10 mouse cellular contexts compared by ENCODE assay signal in the genomic region with DNA sequence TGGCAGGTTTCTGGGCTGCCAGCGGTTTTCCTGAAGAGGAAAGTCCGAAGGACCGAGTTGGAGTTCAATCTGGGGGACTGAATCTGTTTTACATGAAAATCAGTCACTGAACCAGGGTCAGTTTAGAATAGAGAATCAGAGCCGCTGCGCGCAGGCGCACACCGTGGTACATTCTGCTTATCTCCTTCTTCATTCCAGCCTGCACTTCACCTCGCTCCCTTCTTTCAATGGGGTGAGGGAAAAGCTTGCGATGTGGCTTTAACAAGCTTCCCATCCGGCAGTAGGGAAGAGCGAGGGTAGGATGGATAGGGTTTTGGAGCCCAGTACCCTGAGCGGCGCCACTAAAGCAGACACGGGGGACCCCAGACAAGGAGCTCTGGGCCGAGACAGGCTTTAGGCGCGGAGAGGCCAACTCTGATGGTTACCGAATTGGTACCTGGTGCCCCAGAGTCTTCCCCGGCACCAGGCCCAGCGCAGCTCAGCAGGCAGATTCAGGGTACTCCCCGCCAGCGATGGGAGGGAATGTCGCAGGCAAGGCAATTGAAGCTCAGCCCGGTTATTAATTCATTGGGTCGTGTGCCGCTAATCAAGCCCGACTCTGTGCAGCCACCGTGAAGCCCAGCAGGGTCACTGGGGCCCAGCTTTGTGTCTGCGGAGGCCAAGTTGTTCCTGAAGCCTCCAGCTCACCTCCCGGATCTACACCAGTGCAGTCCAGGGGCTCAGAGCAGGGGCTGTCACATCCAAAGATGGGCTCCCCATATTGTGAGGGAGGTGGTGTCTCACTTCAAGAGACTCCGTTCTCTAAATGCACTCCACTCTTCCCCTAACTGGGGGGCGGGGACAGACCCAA. TPM values are rescaled to one million over a fixed set of nuclear protein-coding genes. Genes with fewer than 3 reads are reported as not detected.
DNase-seq lines count a peak whose midpoint lies in the region; ATAC-seq and TF ChIP-seq lines count a peak whose summit lies in the region.
"Had no signal": no experiment of that assay in that cellular context is flagged by ENCODE, and none has a peak within 500 bp of the region (broad histone marks: within the 10 kb centered on the region; RNA-seq: fewer than 3 reads in every experiment).

No protein-coding gene starts in this region.

- no peak for ATAC-seq in intestine, embryonic 15.5 days

- H3K27me3 ChIP-seq in E14TG2a.4 (ENCODE audit: insufficient read depth, low read length), result peaks cover 100% of the 10 kb centered on the region
- H3K27me3 ChIP-seq in intestine, embryonic 15.5 days (replicated peaks), result peaks cover 97% of the 10 kb centered on the region

- intact Hi-C loops in left cerebral cortex, postnatal 25 days (cut with DNase I), result loop anchor here (10.0 kb wide), 1 partner anchor 392 kb away; no protein-coding TSS in a partner anchor

- peak overlapping the region; percentile 59 for H3K9ac ChIP-seq in intestine, embryonic 15.5 days

- no peak for TF ChIP-seq CTCF in E14TG2a.4 (conservative IDR thresholded peaks at IDR 0.05; ENCODE audit: low read length)
- TF ChIP-seq CTCF in brain, embryonic 14.5 days (IDR thresholded peaks at IDR 0.05; ENCODE audit: borderline replicate concordance, extremely low read depth, insufficient read depth, insufficient read length), result no peak

- H3K4me3 ChIP-seq in E14TG2a.4 (replicated peaks; ENCODE audit: low read length), result peak overlapping the region; percentile 80
- peak overlapping the region; percentile 52 for H3K4me3 ChIP-seq in intestine, embryonic 15.5 days (replicated peaks)

- H3K36me3 ChIP-seq in E14TG2a.4 (ENCODE audit: insufficient read depth, low read length), result no peaks in the 10 kb centered on the region
- H3K36me3 ChIP-seq in intestine, embryonic 15.5 days, result no peaks in the 10 kb centered on the region

- H3K4me2 ChIP-seq in intestine, embryonic 15.5 days (replicated peaks), result peak overlapping the region; percentile 79

- peaks cover 65% of the 10 kb centered on the region for H3K4me1 ChIP-seq in E14TG2a.4 (replicated peaks; ENCODE audit: low read depth, low read length)
- H3K4me1 ChIP-seq in intestine, embryonic 15.5 days (replicated peaks), result peaks cover 26% of the 10 kb centered on the region

- TF ChIP-seq POLR2A in brain, embryonic 14.5 days (IDR thresholded peaks at IDR 0.05; ENCODE audit: borderline replicate concordance, extremely low read depth, insufficient read depth, insufficient read length, poor library complexity, severe bottlenecking), result no peak

- WGBS in intestine, embryonic 15.5 days, result 2% methylated on average over 33 of the region's 33 CpGs

- peak overlapping the region; percentile 78 for H3K27ac ChIP-seq in intestine, embryonic 15.5 days

- H3K9me3 ChIP-seq in E14TG2a.4 (ENCODE audit: low read length), result no peaks in the 10 kb centered on the region
- H3K9me3 ChIP-seq in intestine, embryonic 15.5 days, result no peaks in the 10 kb centered on the region

- DNase-seq in brain, embryonic 14.5 days (ENCODE audit: low read depth), result peak; percentile 68
- peak; percentile 50 for DNase-seq in lung, postnatal 14 days
- no peak for DNase-seq in layer of hippocampus, postnatal 10 days (ENCODE audit: low spot score in 2 of 2)
- no peak for DNase-seq in left cerebral cortex, adult 9 months (ENCODE audit: low spot score in 2 of 2)
- no peak for DNase-seq in adipocyte (ENCODE audit: low spot score)
- DNase-seq in left cerebral cortex, postnatal 25 days (ENCODE audit: low spot score in 2 of 2), result no peak

RNA-seq across cellular contexts. Expression of a gene that starts 4.1 kb away (rescaled TPM):
- polyA plus RNA-seq in brain, embryonic 14.5 days (2012; rRNA removed), result 6.0 and 6.6 TPM in 2 replicates
- 6.3 and 8.6 TPM in 2 replicates for polyA plus RNA-seq in intestine, embryonic 15.5 days (2015; fragmentation: Nextera tagmentation; extraction: Ambion mirVana)
- 1 to 10 TPM in 1 of 2 experiments, under 1 TPM in 1; 0.94 to 1.1 TPM for total RNA-seq in layer of hippocampus, postnatal 10 days (2021)
- 1 to 10 TPM; 3.1 to 3.5 TPM for total RNA-seq in left cerebral cortex, postnatal 25 days (2021)
- total RNA-seq: hematopoietic stem cell, adult 5-6 weeks; neutrophil, adult 5-6 weeks had no signal

Comparison
In these comparisons a context has a peak if more than half of its experiments do, and no peak if none do; other contexts are left out.
1. DNase-seq: peak in brain, embryonic 14.5 days (single experiment) and lung, postnatal 14 days (single experiment); none in layer of hippocampus, postnatal 10 days (0 of 2), left cerebral cortex, adult 9 months (0 of 2), adipocyte (single experiment) and left cerebral cortex, postnatal 25 days (0 of 2).